Mouse (Mus musculus): ENCODE results near the gene Atcay.

DNA sequence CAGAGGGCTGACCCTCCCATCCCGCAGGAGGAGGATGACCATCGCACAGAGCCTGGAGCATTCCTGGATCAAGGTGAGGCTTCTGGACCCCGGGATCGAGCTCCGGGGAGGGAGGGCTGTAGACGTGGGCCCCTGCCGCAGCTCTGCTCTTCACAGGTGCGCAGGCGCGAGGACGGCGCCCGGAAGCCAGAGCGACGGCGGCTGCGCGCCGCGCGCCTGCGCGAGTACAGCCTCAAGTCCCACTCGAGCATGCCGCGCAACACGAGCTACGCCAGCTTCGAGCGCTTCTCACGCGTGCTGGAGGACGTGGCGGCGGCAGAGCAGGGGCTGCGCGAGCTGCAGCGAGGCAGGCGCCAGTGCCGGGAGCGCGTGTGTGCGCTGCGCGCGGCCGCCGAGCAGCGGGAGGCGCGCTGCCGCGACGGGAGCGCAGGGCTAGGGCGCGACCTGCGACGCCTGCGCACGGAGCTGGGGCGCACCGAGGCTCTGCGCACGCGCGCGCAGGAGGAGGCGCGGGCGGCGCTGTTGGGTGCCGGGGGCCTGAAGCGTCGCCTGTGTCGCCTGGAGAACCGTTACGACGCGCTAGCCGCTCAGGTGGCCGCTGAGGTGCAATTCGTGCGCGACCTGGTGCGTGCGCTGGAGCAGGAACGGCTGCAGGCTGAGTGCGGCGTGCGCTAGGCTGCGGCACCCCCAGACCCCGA lies 38.2 kb downstream of the Atcay start:
- TF ChIP-seq CTCF (IDR thresholded peaks at IDR 0.05) (peak; percentile 36), EP300 (IDR thresholded peaks at IDR 0.05) (no peak)

Data from lung, postnatal 0 days (tissue).